Mouse (Mus musculus) heart, postnatal 10 days (tissue): ENCODE data around the gene Eml5. TPM values are rescaled to one million over a fixed set of nuclear protein-coding genes. Genes with fewer than 3 reads are reported as not detected.

Experiments used
- DNase-seq, 2 experiments: peaks; one replicate each; pipeline ENCODE4 v3.0.0; 2021
- intact Hi-C: fragments of 180-260 bp; cut with DNase I; formaldehyde crosslinking; loops from one replicate; pipeline ENCODE4 v1.15.1; 2025
- total RNA-seq, 2 experiments: library from RNA; stranded (reverse); gene quantifications; 2 replicates each; pipeline ENCODE4 v1.2.3; 2021

The Eml5 gene
- total RNA-seq = 1 to 10 TPM; 2.9 to 3.9 TPM

GRCm38 (mm10) chr12:98900881-98901801 is at the start of gene Eml5:
Gene Eml5, minus strand, starts transcription at chr12:98901484.
- DNase-seq = peak; percentile 75 to 81
- intact Hi-C loops = no loop called here

- intact Hi-C loops = no loop called here
- DNase-seq = no peak
Observed at GRCm38 (mm10) chr12:98932856-98933255, 31.6 kb upstream of the Eml5 start.

- intact Hi-C loops = no loop called here
- DNase-seq = no peak
Observed at GRCm38 (mm10) chr12:98932441-98932840, 31.2 kb upstream of the Eml5 start.

GRCm38 (mm10) chr12:98931174-98931573 is 29.9 kb upstream of the Eml5 start:
- intact Hi-C loops = no loop called here
- no peak for DNase-seq

GRCm38 (mm10) chr12:98920194-98920991 is 19.1 kb upstream of the Eml5 start, which contains the start of gene Ttc8:
Gene Ttc8, plus strand, starts transcription at chr12:98920574.
- peak; percentile 90 to 92 for DNase-seq

GRCm38 (mm10) chr12:98910096-98910495 is 8.8 kb upstream of the Eml5 start:
- DNase-seq = peak; percentile 10 to 20
- intact Hi-C loops = no loop called here

More at GRCm38 (mm10) chr12:98920194-98920991, 19.1 kb upstream of the Eml5 start, which contains the start of gene Ttc8:
- intact Hi-C loops = no loop called here

- DNase-seq = no peak
- intact Hi-C loops = no loop called here
Observed at GRCm38 (mm10) chr12:98905466-98905865, 4.2 kb upstream of the Eml5 start.

GRCm38 (mm10) chr12:98900341-98900880 is 873 bp downstream of the Eml5 start:
- no peak for DNase-seq
- intact Hi-C loops = no loop called here

GRCm38 (mm10) chr12:98899676-98900075 is 1.6 kb downstream of the Eml5 start:
- no peak for DNase-seq
- intact Hi-C loops = no loop called here

- intact Hi-C loops = no loop called here
- no peak for DNase-seq
Observed at GRCm38 (mm10) chr12:98896761-98897160, 4.5 kb downstream of the Eml5 start.

GRCm38 (mm10) chr12:98884515-98884914 is 16.8 kb downstream of the Eml5 start:
- intact Hi-C loops = loop anchor here (2.0 kb wide), 1 partner anchor 210 kb away; no protein-coding TSS in a partner anchor
- no peak for DNase-seq

- peak; percentile 17 to 34 for DNase-seq
- intact Hi-C loops = no loop called here
Observed at GRCm38 (mm10) chr12:98881796-98882195, 19.5 kb downstream of the Eml5 start.

- intact Hi-C loops = no loop called here
- DNase-seq = no peak
Observed at GRCm38 (mm10) chr12:98878693-98879092, 22.6 kb downstream of the Eml5 start.

- intact Hi-C loops = no loop called here
- no peak for DNase-seq
Observed at GRCm38 (mm10) chr12:98875216-98875615, 26.1 kb downstream of the Eml5 start.

GRCm38 (mm10) chr12:98872836-98873235 is 28.4 kb downstream of the Eml5 start:
- intact Hi-C loops = no loop called here
- no peak for DNase-seq

GRCm38 (mm10) chr12:98863436-98863835 is 37.8 kb downstream of the Eml5 start:
- intact Hi-C loops = no loop called here
- no peak for DNase-seq

- intact Hi-C loops = no loop called here
- no peak for DNase-seq
Observed at GRCm38 (mm10) chr12:98860316-98860715, 41.0 kb downstream of the Eml5 start.

- peak; percentile 34 to 48 for DNase-seq
- intact Hi-C loops = no loop called here
Observed at GRCm38 (mm10) chr12:98850767-98851166, 50.5 kb downstream of the Eml5 start.

- DNase-seq = no peak
- intact Hi-C loops = no loop called here
Observed at GRCm38 (mm10) chr12:98844774-98845173, 56.5 kb downstream of the Eml5 start.

GRCm38 (mm10) chr12:98840135-98840534 is 61.1 kb downstream of the Eml5 start:
- intact Hi-C loops = no loop called here
- no peak for DNase-seq

GRCm38 (mm10) chr12:98837940-98838339 is 63.3 kb downstream of the Eml5 start:
- no peak for DNase-seq
- intact Hi-C loops = no loop called here
